Mouse (Mus musculus) midbrain, embryonic 14.5 days (tissue): ENCODE measurements at regions not wholly inside any gene's neighbourhood (a gene's known extent, or its start where the extent isn't known, plus 50 kb on each side); places are given as distances from the start of the nearest gene placed in this dataset.

ENCODE experiments used
- ATAC-seq: fragments of 200-750 bp; cut with Nextera tagmentation; 2 replicates; pipeline ENCODE4 v1.8.0; 2017; ENCODE audit warnings: moderate number of reproducible peaks, moderate library complexity; ENCODE audit not compliant: low FRiP score, low TSS enrichment
- DNase-seq: peaks from one replicate; pipeline ENCODE4 v3.0.0-alpha.2; 2015
- H3K27ac ChIP-seq: fragments of 300-500 bp; sonication (generic); replicated peaks from 2 replicates; pipeline ENCODE4 v1.5.1; 2014; ENCODE audit warnings: mild to moderate bottlenecking, low read depth, low read length, moderate library complexity
- H3K27me3 ChIP-seq: fragments of 300-500 bp; sonication (generic); 2 replicates; pipeline ENCODE4 v1.6.1; 2014; ENCODE audit warnings: low read length, control low read depth, mixed read lengths; ENCODE audit not compliant: control insufficient read depth, insufficient read depth
- H3K36me3 ChIP-seq: fragments of 300-500 bp; sonication (generic); 2 replicates; pipeline ENCODE4 v1.6.1; 2014; ENCODE audit warnings: low read length, control low read depth; ENCODE audit not compliant: control insufficient read depth, insufficient read depth
- H3K4me1 ChIP-seq: fragments of 300-500 bp; sonication (generic); 2 replicates; pipeline ENCODE4 v1.6.1; 2014; ENCODE audit warnings: mild to moderate bottlenecking, antibody characterized with exemption, low read length, control low read depth; ENCODE audit not compliant: control insufficient read depth, insufficient read depth
- H3K4me2 ChIP-seq: fragments of 300-500 bp; sonication (generic); 2 replicates; pipeline ENCODE4 v1.6.1; 2014; ENCODE audit warnings: mild to moderate bottlenecking, low read length, moderate library complexity
- H3K4me3 ChIP-seq: fragments of 300-500 bp; sonication (generic); replicated peaks from 2 replicates; pipeline ENCODE4 v1.5.1; 2014; ENCODE audit warnings: low read depth, low read length
- H3K9ac ChIP-seq: fragments of 300-500 bp; sonication (generic); replicated peaks from 2 replicates; pipeline ENCODE4 v1.6.1; 2014; ENCODE audit warnings: mild to moderate bottlenecking, low read length, moderate library complexity
- H3K9me3 ChIP-seq: fragments of 300-500 bp; sonication (generic); 2 replicates; pipeline ENCODE4 v1.6.1; 2016; ENCODE audit warnings: low read length, control low read depth, mixed read lengths; ENCODE audit not compliant: control insufficient read depth
- WGBS: fragments of 180-500 bp; shearing (Covaris S2); extraction: QIAGEN DNeasy Blood & Tissue Kit; methylation state at CpG from one replicate; pipeline ENCODE4 v1.1.7; 2014; 5-methylcytosine and 5-hydroxymethylcytosine counted together

GRCm38 (mm10) chr11:37478970-37479482 lies 243.3 kb upstream of the Tenm2 start:
- no peak overlapping the region for H3K27ac ChIP-seq

GRCm38 (mm10) chr11:37474068-37474467 lies 238.3 kb upstream of the Tenm2 start:
- Histone ChIP-seq H3K27me3 (no peaks in the 10 kb centered on the region), H3K9ac (no peak overlapping the region), H3K9me3 (no peaks in the 10 kb centered on the region), H3K36me3 (no peaks in the 10 kb centered on the region), H3K4me2 (no peak overlapping the region), H3K27ac (no peak overlapping the region), H3K4me1 (no peaks in the 10 kb centered on the region), H3K4me3 (no peak overlapping the region)
- 67% methylated on average over 6 of the region's 6 CpGs for WGBS
- DNase-seq (no peak), ATAC-seq (no peak)

More at GRCm38 (mm10) chr11:37478970-37479482, 243.3 kb upstream of the Tenm2 start:
- ATAC-seq (no peak), DNase-seq (no peak)
- no peak overlapping the region for H3K9ac ChIP-seq
- H3K4me1 ChIP-seq: no peaks in the 10 kb centered on the region
- 94% methylated on average over 6 of the region's 6 CpGs for WGBS
- no peaks in the 10 kb centered on the region for H3K9me3 ChIP-seq
- H3K4me3 ChIP-seq: no peak overlapping the region
- no peaks in the 10 kb centered on the region for H3K27me3 ChIP-seq
- H3K4me2 ChIP-seq: no peak overlapping the region
- no peaks in the 10 kb centered on the region for H3K36me3 ChIP-seq

GRCm38 (mm10) chr11:37463658-37464420 lies 228.1 kb upstream of the Tenm2 start:
- WGBS: 85% methylated on average over 9 of the region's 9 CpGs
- Histone ChIP-seq H3K9me3 (no peaks in the 10 kb centered on the region), H3K4me3 (no peak overlapping the region), H3K27me3 (no peaks in the 10 kb centered on the region), H3K36me3 (no peaks in the 10 kb centered on the region), H3K4me1 (no peaks in the 10 kb centered on the region), H3K27ac (no peak overlapping the region), H3K9ac (no peak overlapping the region), H3K4me2 (no peak overlapping the region)
- DNase-seq: no peak
- no peak for ATAC-seq

- Histone ChIP-seq H3K27ac (no peak overlapping the region), H3K4me1 (no peaks in the 10 kb centered on the region), H3K4me2 (no peak overlapping the region), H3K9ac (no peak overlapping the region), H3K4me3 (no peak overlapping the region), H3K9me3 (no peaks in the 10 kb centered on the region), H3K27me3 (no peaks in the 10 kb centered on the region), H3K36me3 (no peaks in the 10 kb centered on the region)
- ATAC-seq: no peak
- WGBS: 95% methylated on average over 4 of the region's 4 CpGs
- DNase-seq: no peak
These were observed 226.6 kb upstream of the Tenm2 start for GRCm38 (mm10) chr11:37462375-37462774.

- Histone ChIP-seq H3K9me3 (no peaks in the 10 kb centered on the region), H3K4me2 (no peak overlapping the region), H3K36me3 (no peaks in the 10 kb centered on the region), H3K4me1 (no peaks in the 10 kb centered on the region), H3K27ac (no peak overlapping the region), H3K4me3 (no peak overlapping the region), H3K9ac (no peak overlapping the region), H3K27me3 (no peaks in the 10 kb centered on the region)
- DNase-seq: no peak
- no peak for ATAC-seq
These were observed 211.6 kb upstream of the Tenm2 start for GRCm38 (mm10) chr11:37447361-37447760.

DNA sequence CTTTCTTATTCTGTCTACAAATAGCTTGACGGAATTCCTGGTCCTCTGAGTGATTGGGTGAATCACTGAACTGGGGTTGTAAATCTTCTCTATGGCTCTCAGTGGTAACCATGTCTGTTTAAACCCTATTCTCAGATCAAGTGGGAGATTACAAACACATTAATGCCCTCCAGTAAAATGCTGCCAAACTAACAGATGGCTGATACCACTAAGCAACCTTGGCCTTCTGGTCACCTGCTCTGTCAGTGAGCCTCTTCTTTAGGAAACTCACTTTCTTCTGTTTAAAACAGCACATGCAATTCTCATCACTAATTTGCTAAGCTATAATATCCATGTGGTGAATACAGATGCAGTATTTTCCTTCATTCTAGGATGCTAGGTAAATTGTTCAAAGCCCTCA lies 210.9 kb upstream of the Tenm2 start:
- Histone ChIP-seq H3K36me3 (no peaks in the 10 kb centered on the region), H3K4me3 (no peak overlapping the region), H3K4me2 (no peak overlapping the region), H3K27ac (no peak overlapping the region), H3K27me3 (no peaks in the 10 kb centered on the region), H3K9me3 (no peaks in the 10 kb centered on the region), H3K9ac (no peak overlapping the region), H3K4me1 (no peaks in the 10 kb centered on the region)
- WGBS: 85% methylated on average over 1 of the region's 1 CpGs
- no peak for ATAC-seq
- DNase-seq: no peak

GRCm38 (mm10) chr11:37442781-37443180 lies 207.0 kb upstream of the Tenm2 start:
- no peak overlapping the region for H3K27ac ChIP-seq
- DNase-seq (no peak), ATAC-seq (no peak)
- H3K4me1 ChIP-seq: no peaks in the 10 kb centered on the region
- H3K27me3 ChIP-seq: no peaks in the 10 kb centered on the region
- no peaks in the 10 kb centered on the region for H3K36me3 ChIP-seq
- no peak overlapping the region for H3K4me2 ChIP-seq
- no peak overlapping the region for H3K9ac ChIP-seq
- H3K4me3 ChIP-seq: no peak overlapping the region
- 74% methylated on average over 2 of the region's 2 CpGs for WGBS
- no peaks in the 10 kb centered on the region for H3K9me3 ChIP-seq

DNA sequence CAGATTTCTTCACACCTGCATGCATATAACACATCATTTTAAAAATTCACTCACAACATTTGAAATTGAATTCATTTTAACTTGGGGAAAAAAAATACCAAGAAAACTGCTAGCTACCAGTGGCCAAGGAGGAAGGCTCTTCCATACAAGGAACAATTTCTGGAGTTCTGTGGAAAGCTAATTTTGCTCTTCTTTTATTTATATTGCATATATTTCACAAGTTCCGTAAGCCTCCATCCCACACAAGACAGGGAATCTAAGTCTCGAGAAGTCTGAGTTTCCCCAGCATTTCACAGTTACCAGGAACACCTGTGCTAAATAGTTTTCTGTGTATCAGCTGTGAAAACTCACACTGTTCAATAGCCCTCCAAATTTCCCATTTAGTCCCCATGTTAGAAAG lies 198.8 kb upstream of the Tenm2 start:
- H3K4me1 ChIP-seq: peaks cover 9% of the 10 kb centered on the region

More for the DNA sequence above, 198.8 kb upstream of the Tenm2 start:
- H3K9ac ChIP-seq: no peak overlapping the region
- H3K36me3 ChIP-seq: no peaks in the 10 kb centered on the region
- H3K4me3 ChIP-seq: no peak overlapping the region
- no peak overlapping the region for H3K27ac ChIP-seq
- DNase-seq: no peak
- no peak for ATAC-seq
- no peaks in the 10 kb centered on the region for H3K9me3 ChIP-seq
- whole genome bisulfite sequencing: 58% methylated on average over 2 of the region's 2 CpGs
- H3K4me2 ChIP-seq: no peak overlapping the region
- H3K27me3 ChIP-seq: no peaks in the 10 kb centered on the region
